Mouse (Mus musculus): ENCODE results near the gene Cplx3. TPM values are rescaled to one million over a fixed set of nuclear protein-coding genes. Genes with fewer than 3 reads are reported as not detected.

Gene Cplx3
- polyA plus RNA-seq, 1 experiment from 2014 or later: 3.7 TPM

- WGBS: 91% methylated on average over 11 of the region's 11 CpGs
- no peak overlapping the region for H3K9ac ChIP-seq (replicated peaks)
- no peak for ATAC-seq (ENCODE audit: low FRiP score, low read depth)
These were observed 55.8 kb downstream of the Cplx3 start for GRCm38 (mm10) chr9:57550126-57550862.

More at GRCm38 (mm10) chr9:57550126-57550862, 55.8 kb downstream of the Cplx3 start:
- no peaks in the 10 kb centered on the region for H3K27me3 ChIP-seq
- H3K4me2 ChIP-seq (replicated peaks): no peak overlapping the region
- no peak overlapping the region for H3K4me3 ChIP-seq
- no peak overlapping the region for H3K27ac ChIP-seq (replicated peaks)
- peaks cover 51% of the 10 kb centered on the region for H3K36me3 ChIP-seq
- no peaks in the 10 kb centered on the region for H3K9me3 ChIP-seq
- H3K4me1 ChIP-seq: peaks cover 17% of the 10 kb centered on the region

Other genes starting within 250 kb of the Cplx3 start
- gene Ppcdc, start 166.2 kb downstream of the Cplx3 start, polyA plus RNA-seq (2016; fragmentation: Nextera tagmentation; extraction: Ambion mirVana): 21.9 and 23.3 TPM in 2 replicates
- gene Scamp5, start 138.2 kb downstream of the Cplx3 start, polyA plus RNA-seq (2016; fragmentation: Nextera tagmentation; extraction: Ambion mirVana): 48.6 and 49.8 TPM in 2 replicates
- gene Rpp25, start 102.3 kb downstream of the Cplx3 start, polyA plus RNA-seq (2016; fragmentation: Nextera tagmentation; extraction: Ambion mirVana): 13.8 and 17.0 TPM in 2 replicates
- 705 and 706 TPM in 2 replicates for gene Cox5a, start 85.0 kb downstream of the Cplx3 start, polyA plus RNA-seq (2016; fragmentation: Nextera tagmentation; extraction: Ambion mirVana)
- gene Fam219b, start 68.8 kb downstream of the Cplx3 start, polyA plus RNA-seq (2016; fragmentation: Nextera tagmentation; extraction: Ambion mirVana): 21.0 TPM in 2 replicates
- 65.7 and 67.3 TPM in 2 replicates for gene Mpi, start 53.5 kb downstream of the Cplx3 start, polyA plus RNA-seq (2016; fragmentation: Nextera tagmentation; extraction: Ambion mirVana)
- 57.6 and 62.6 TPM in 2 replicates for gene Scamp2, start 45.3 kb downstream of the Cplx3 start, polyA plus RNA-seq (2016; fragmentation: Nextera tagmentation; extraction: Ambion mirVana)
- gene Ulk3, start 16.8 kb downstream of the Cplx3 start, polyA plus RNA-seq (2016; fragmentation: Nextera tagmentation; extraction: Ambion mirVana): 21.6 and 22.9 TPM in 2 replicates
- 0.10 TPM in 1 of 2 replicates, not detected in the other for gene Lman1l, start 14.5 kb upstream of the Cplx3 start, polyA plus RNA-seq (2016; fragmentation: Nextera tagmentation; extraction: Ambion mirVana)
- gene Csk, start 47.4 kb upstream of the Cplx3 start, polyA plus RNA-seq (2016; fragmentation: Nextera tagmentation; extraction: Ambion mirVana): 35.3 and 40.0 TPM in 2 replicates
- gene Cyp1a2, start 77.4 kb upstream of the Cplx3 start, polyA plus RNA-seq (2016; fragmentation: Nextera tagmentation; extraction: Ambion mirVana): not detected in 2 replicates
- gene Cyp1a1, start 81.6 kb upstream of the Cplx3 start, polyA plus RNA-seq (2016; fragmentation: Nextera tagmentation; extraction: Ambion mirVana): not detected in 2 replicates
- 40.9 and 41.1 TPM in 2 replicates for gene Edc3, start 102.3 kb upstream of the Cplx3 start, polyA plus RNA-seq (2016; fragmentation: Nextera tagmentation; extraction: Ambion mirVana)
- gene Clk3, start 159.6 kb upstream of the Cplx3 start, polyA plus RNA-seq (2016; fragmentation: Nextera tagmentation; extraction: Ambion mirVana): 90.0 and 94.7 TPM in 2 replicates
- gene Arid3b, start 230.5 kb upstream of the Cplx3 start, polyA plus RNA-seq (2016; fragmentation: Nextera tagmentation; extraction: Ambion mirVana): 23.1 and 28.1 TPM in 2 replicates